10 mouse cellular contexts compared by ENCODE assay signal in genomic region chr1:105813709-105814061, GRCm38 (mm10). TPM values are rescaled to one million over a fixed set of nuclear protein-coding genes. Genes with fewer than 3 reads are reported as not detected.
DNase-seq lines count a peak whose midpoint lies in the region; ATAC-seq and TF ChIP-seq lines count a peak whose summit lies in the region.
"Had no signal": no experiment of that assay in that cellular context is flagged by ENCODE, and none has a peak within 500 bp of the region (broad histone marks: within the 10 kb centered on the region; RNA-seq: fewer than 3 reads in every experiment).

No protein-coding gene starts in this region.

- TF ChIP-seq CTCF in cerebellum, adult 2 months (IDR thresholded peaks at IDR 0.05; ENCODE audit: borderline replicate concordance, insufficient read depth, low read depth, low read length): no peak

- no peak overlapping the region for H3K27ac ChIP-seq in forebrain, embryonic 13.5 days
- no peak overlapping the region for H3K27ac ChIP-seq in forebrain, embryonic 12.5 days
- no peak overlapping the region for H3K27ac ChIP-seq in lung, embryonic 16.5 days (ENCODE audit: low read length)
- H3K27ac ChIP-seq in hindbrain, embryonic 16.5 days (ENCODE audit: low read depth, low read length): no peak overlapping the region
- H3K27ac ChIP-seq in neural tube, embryonic 15.5 days (replicated peaks): no peak overlapping the region
- no peak overlapping the region for H3K27ac ChIP-seq in cerebellum, adult 2 months (ENCODE audit: insufficient read depth, low read length)

- no peak for DNase-seq in lung, postnatal 4 days
- DNase-seq in layer of hippocampus, adult 18-20 months (ENCODE audit: low spot score in 2 of 2): no peak
- DNase-seq in cerebellum, adult 2 months: no peak
- DNase-seq: cerebellum, postnatal 36 days; left cerebral cortex, postnatal 4 days had no signal

- no peaks in the 10 kb centered on the region for H3K27me3 ChIP-seq in forebrain, embryonic 13.5 days
- H3K27me3 ChIP-seq in forebrain, embryonic 12.5 days: no peaks in the 10 kb centered on the region
- no peaks in the 10 kb centered on the region for H3K27me3 ChIP-seq in lung, embryonic 16.5 days (ENCODE audit: control insufficient read depth, insufficient read depth, low read depth, low read length)
- H3K27me3 ChIP-seq in hindbrain, embryonic 16.5 days (replicated peaks; ENCODE audit: control insufficient read depth, insufficient read depth, low read length): no peaks in the 10 kb centered on the region
- H3K27me3 ChIP-seq in neural tube, embryonic 15.5 days (replicated peaks): no peaks in the 10 kb centered on the region
- no peaks in the 10 kb centered on the region for H3K27me3 ChIP-seq in cerebellum, adult 2 months (ENCODE audit: control insufficient read depth, insufficient read depth, low read length)

- no peak overlapping the region for H3K9ac ChIP-seq in forebrain, embryonic 13.5 days
- no peak overlapping the region for H3K9ac ChIP-seq in forebrain, embryonic 12.5 days
- no peak overlapping the region for H3K9ac ChIP-seq in lung, embryonic 16.5 days (ENCODE audit: low read length)
- no peak overlapping the region for H3K9ac ChIP-seq in hindbrain, embryonic 16.5 days (ENCODE audit: low read depth, low read length)
- H3K9ac ChIP-seq in neural tube, embryonic 15.5 days (replicated peaks): no peak overlapping the region

- peak; percentile 48; the same call in 1 of the 2 replicates for ATAC-seq in forebrain, embryonic 13.5 days
- no peak for ATAC-seq in forebrain, embryonic 12.5 days (ENCODE audit: low FRiP score)
- ATAC-seq in lung, embryonic 16.5 days (ENCODE audit: low read depth): peak; percentile 68
- ATAC-seq in hindbrain, embryonic 16.5 days: peak; percentile 52; the same call in 1 of the 2 replicates
- ATAC-seq in neural tube, embryonic 15.5 days (ENCODE audit: low FRiP score): 0 out of 2 replicates have a peak, but pooled peaks have one; percentile 25

- no peaks in the 10 kb centered on the region for H3K36me3 ChIP-seq in forebrain, embryonic 13.5 days (ENCODE audit: poor library complexity, severe bottlenecking)
- H3K36me3 ChIP-seq in forebrain, embryonic 12.5 days (replicated peaks): no peaks in the 10 kb centered on the region
- no peaks in the 10 kb centered on the region for H3K36me3 ChIP-seq in lung, embryonic 16.5 days (ENCODE audit: control insufficient read depth, insufficient read depth, low read length)
- H3K36me3 ChIP-seq in hindbrain, embryonic 16.5 days (ENCODE audit: control insufficient read depth, insufficient read depth, low read length): no peaks in the 10 kb centered on the region
- no peaks in the 10 kb centered on the region for H3K36me3 ChIP-seq in neural tube, embryonic 15.5 days

- TF ChIP-seq POLR2A in cerebellum, adult 2 months (IDR thresholded peaks at IDR 0.05; ENCODE audit: borderline replicate concordance, insufficient read depth, low read length): no peak

- no peaks in the 10 kb centered on the region for H3K4me1 ChIP-seq in forebrain, embryonic 13.5 days
- peaks cover 7% of the 10 kb centered on the region for H3K4me1 ChIP-seq in forebrain, embryonic 12.5 days
- peaks cover 6% of the 10 kb centered on the region; the same call in 1 of the 2 replicates for H3K4me1 ChIP-seq in lung, embryonic 16.5 days (replicated peaks; ENCODE audit: control insufficient read depth, insufficient read depth, low read length)
- H3K4me1 ChIP-seq in hindbrain, embryonic 16.5 days (ENCODE audit: control insufficient read depth, insufficient read depth, low read depth, low read length): no peaks in the 10 kb centered on the region
- peaks cover 4% of the 10 kb centered on the region; the same call in 1 of the 2 replicates for H3K4me1 ChIP-seq in neural tube, embryonic 15.5 days
- H3K4me1 ChIP-seq in cerebellum, adult 2 months (ENCODE audit: control insufficient read depth, insufficient read depth, low read length): no peaks in the 10 kb centered on the region

- H3K4me3 ChIP-seq in forebrain, embryonic 13.5 days: no peak overlapping the region
- H3K4me3 ChIP-seq in forebrain, embryonic 12.5 days (replicated peaks): no peak overlapping the region
- H3K4me3 ChIP-seq in lung, embryonic 16.5 days (ENCODE audit: low read length): no peak overlapping the region
- no peak overlapping the region for H3K4me3 ChIP-seq in hindbrain, embryonic 16.5 days (ENCODE audit: low read length)
- no peak overlapping the region for H3K4me3 ChIP-seq in neural tube, embryonic 15.5 days (replicated peaks)
- no peak overlapping the region for H3K4me3 ChIP-seq in cerebellum, adult 2 months (replicated peaks; ENCODE audit: insufficient read depth, low read depth, low read length)

- H3K9me3 ChIP-seq in forebrain, embryonic 13.5 days (replicated peaks): no peaks in the 10 kb centered on the region
- no peaks in the 10 kb centered on the region for H3K9me3 ChIP-seq in forebrain, embryonic 12.5 days
- H3K9me3 ChIP-seq in lung, embryonic 16.5 days (ENCODE audit: control insufficient read depth, low read length): no peaks in the 10 kb centered on the region
- no peaks in the 10 kb centered on the region for H3K9me3 ChIP-seq in hindbrain, embryonic 16.5 days (ENCODE audit: control insufficient read depth, low read length)
- no peaks in the 10 kb centered on the region for H3K9me3 ChIP-seq in neural tube, embryonic 15.5 days (replicated peaks)

- 79% methylated on average over 11 of the region's 11 CpGs for WGBS in forebrain, embryonic 13.5 days
- WGBS in forebrain, embryonic 12.5 days: 82% methylated on average over 11 of the region's 11 CpGs
- 47% methylated on average over 11 of the region's 11 CpGs for WGBS in lung, embryonic 16.5 days
- WGBS in hindbrain, embryonic 16.5 days: 65% methylated on average over 11 of the region's 11 CpGs
- WGBS in neural tube, embryonic 15.5 days: 78% methylated on average over 11 of the region's 11 CpGs
- WGBS in cerebellum, adult 2 months: 45% methylated on average over 11 of the region's 11 CpGs

- no peak overlapping the region for H3K4me2 ChIP-seq in forebrain, embryonic 13.5 days
- H3K4me2 ChIP-seq in forebrain, embryonic 12.5 days: no peak overlapping the region
- H3K4me2 ChIP-seq in lung, embryonic 16.5 days (ENCODE audit: low read depth, low read length): peak overlapping the region; percentile 21; the same call in 1 of the 2 replicates
- no peak overlapping the region for H3K4me2 ChIP-seq in hindbrain, embryonic 16.5 days (ENCODE audit: low read length)
- H3K4me2 ChIP-seq in neural tube, embryonic 15.5 days: no peak overlapping the region

RNA-seq across cellular contexts. Expression of gene Tnfrsf11a, which starts 33.2 kb away (rescaled TPM):
- polyA plus RNA-seq in forebrain, embryonic 13.5 days (2015; fragmentation: Nextera tagmentation; extraction: Ambion mirVana): 0.11 and 0.46 TPM in 2 replicates
- 0.14 and 0.36 TPM in 2 replicates for polyA plus RNA-seq in forebrain, embryonic 12.5 days (2016; fragmentation: Nextera tagmentation; extraction: Ambion mirVana)
- 1.4 and 1.8 TPM in 2 replicates for polyA plus RNA-seq in lung, embryonic 16.5 days (2015; fragmentation: Nextera tagmentation; extraction: Ambion mirVana)
- 0.61 and 0.75 TPM in 2 replicates for polyA plus RNA-seq in hindbrain, embryonic 16.5 days (2015; fragmentation: Nextera tagmentation; extraction: Ambion mirVana)
- polyA plus RNA-seq in neural tube, embryonic 15.5 days (2015; fragmentation: Nextera tagmentation; extraction: Ambion mirVana): 0.95 and 2.4 TPM in 2 replicates
- total RNA-seq in layer of hippocampus, adult 18-20 months (2021): 1 to 10 TPM; 1.8 to 2.3 TPM
- 1.4 and 1.6 TPM in 2 replicates for polyA plus RNA-seq in cerebellum, adult 2 months (2012; rRNA removed)
